ENCODE assay signal across 28 mouse cellular contexts in genomic region chr16:44475281-44475680, GRCm38 (mm10).
DNase-seq lines count a peak whose midpoint lies in the region; ATAC-seq and TF ChIP-seq lines count a peak whose summit lies in the region.
"Had no signal": no experiment of that assay in that cellular context is flagged by ENCODE, and none has a peak within 500 bp of the region (broad histone marks: within the 10 kb centered on the region; RNA-seq: fewer than 3 reads in every experiment).

No protein-coding gene starts in this region.

- WGBS in liver, embryonic 14.5 days (ENCODE audit: insufficient replicate concordance) = 58% methylated on average over 14 of the region's 14 CpGs

- no peak overlapping the region for H3K27ac ChIP-seq in liver, embryonic 14.5 days
- H3K27ac ChIP-seq: embryonic facial prominence, embryonic 12.5 days; forebrain, embryonic 12.5 days; hindbrain, embryonic 10.5 days; hindbrain, embryonic 15.5 days; lung, embryonic 15.5 days; neural tube, embryonic 12.5 days; stomach, embryonic 15.5 days had no signal

- H3K4me1 ChIP-seq in liver, embryonic 14.5 days (replicated peaks; ENCODE audit: control insufficient read depth in 2 of 2, insufficient read depth in 2 of 2, low read length in 1 of 2) = no peaks in the 10 kb centered on the region
- H3K4me1 ChIP-seq: embryonic facial prominence, embryonic 12.5 days; forebrain, embryonic 12.5 days; hindbrain, embryonic 10.5 days; hindbrain, embryonic 15.5 days; neural tube, embryonic 12.5 days; stomach, embryonic 15.5 days had no signal

- H3K9ac ChIP-seq in liver, embryonic 14.5 days (replicated peaks) = no peak overlapping the region
- H3K9ac ChIP-seq: embryonic facial prominence, embryonic 12.5 days; forebrain, embryonic 12.5 days; hindbrain, embryonic 15.5 days; lung, embryonic 15.5 days; neural tube, embryonic 12.5 days; stomach, embryonic 15.5 days had no signal

- no peak overlapping the region for H3K4me3 ChIP-seq in liver, embryonic 14.5 days (ENCODE audit: insufficient read depth in 1 of 2, low read depth in 2 of 2, low read length in 2 of 2)
- H3K4me3 ChIP-seq: embryonic facial prominence, embryonic 12.5 days; forebrain, embryonic 12.5 days; hindbrain, embryonic 10.5 days; hindbrain, embryonic 15.5 days; lung, embryonic 15.5 days; myocyte; neural tube, embryonic 12.5 days; stomach, embryonic 15.5 days had no signal

- DNase-seq in liver, embryonic 14.5 days (ENCODE audit: low read depth in 3 of 3, low spot score in 3 of 3) = peak in 2 of 3 experiments; percentile 67 to 72
- DNase-seq in liver = no peak
- peak; percentile 34 for DNase-seq in ES-CJ7 (ENCODE audit: low read depth, low spot score)
- peak; percentile 73 for DNase-seq in R1 (ENCODE audit: low read depth, low spot score)
- DNase-seq in embryo, embryonic 9.5 days (ENCODE audit: extremely low spot score) = no peak
- no peak for DNase-seq in kidney, postnatal 4 days
- DNase-seq: adrenal gland, postnatal 25 days; B cell, adult 2 months; cerebellum, adult 11 months; cerebellum, postnatal 36 days; gastrocnemius, postnatal 10 days; heart, postnatal 14 days; kidney, adult 2 months; kidney, postnatal 36 days; left cerebral cortex, postnatal 4 days; thymus, adult 18-20 months; thymus, postnatal 25 days had no signal

- H3K4me2 ChIP-seq in liver, embryonic 14.5 days (ENCODE audit: low read depth) = no peak overlapping the region
- H3K4me2 ChIP-seq: embryonic facial prominence, embryonic 12.5 days; forebrain, embryonic 12.5 days; hindbrain, embryonic 15.5 days; lung, embryonic 15.5 days; neural tube, embryonic 12.5 days; stomach, embryonic 15.5 days had no signal

- ATAC-seq in liver, embryonic 14.5 days (ENCODE audit: insufficient read depth) = no peak
- ATAC-seq in megakaryocyte progenitor cell, adult 5-6 weeks (replicated peaks; ENCODE audit: poor library complexity) = peak; percentile 68
- ATAC-seq: inflammation-experienced regulatory T-cells, adult 6 months; Patski had no signal

- no peaks in the 10 kb centered on the region for H3K9me3 ChIP-seq in liver, embryonic 14.5 days (ENCODE audit: control insufficient read depth, low read length)
- H3K9me3 ChIP-seq: embryonic facial prominence, embryonic 12.5 days; forebrain, embryonic 12.5 days; hindbrain, embryonic 10.5 days; hindbrain, embryonic 15.5 days; lung, embryonic 15.5 days; neural tube, embryonic 12.5 days; stomach, embryonic 15.5 days had no signal

- TF ChIP-seq CTCF in liver, embryonic 14.5 days (IDR thresholded peaks at IDR 0.05; ENCODE audit: low read depth) = no peak

- TF ChIP-seq EP300 in liver, embryonic 14.5 days (IDR thresholded peaks at IDR 0.05; ENCODE audit: low read depth) = no peak

- no peaks in the 10 kb centered on the region for H3K36me3 ChIP-seq in liver, embryonic 14.5 days (replicated peaks; ENCODE audit: control insufficient read depth, insufficient read depth, low read depth)
- H3K36me3 ChIP-seq: embryonic facial prominence, embryonic 12.5 days; hindbrain, embryonic 15.5 days; lung, embryonic 15.5 days; neural tube, embryonic 12.5 days; stomach, embryonic 15.5 days had no signal

- no peaks in the 10 kb centered on the region for H3K27me3 ChIP-seq in liver, embryonic 14.5 days (ENCODE audit: control insufficient read depth, insufficient read depth, low read length)
- H3K27me3 ChIP-seq: embryonic facial prominence, embryonic 12.5 days; forebrain, embryonic 12.5 days; hindbrain, embryonic 15.5 days; lung, embryonic 15.5 days; neural tube, embryonic 12.5 days; stomach, embryonic 15.5 days had no signal

Comparison
In these comparisons a context has a peak if more than half of its experiments do, and no peak if none do; other contexts are left out.
1. DNase-seq: peak in liver, embryonic 14.5 days (2 of 3), ES-CJ7 (single experiment) and R1 (single experiment); none in liver (single experiment), embryo, embryonic 9.5 days (single experiment) and kidney, postnatal 4 days (0 of 2).